Mouse (Mus musculus) kidney, postnatal 0 days (tissue): ENCODE measurements around the gene Bod1l. TPM values are rescaled to one million over a fixed set of nuclear protein-coding genes. Genes with fewer than 3 reads are reported as not detected.

Source experiments
- ATAC-seq: fragments of 200-750 bp; cut with Nextera tagmentation; replicated peaks from 2 replicates; pipeline ENCODE4 v1.8.0; 2017; ENCODE audit warnings: low read depth, moderate number of reproducible peaks, moderate TSS enrichment, moderate library complexity; ENCODE audit not compliant: low FRiP score
- DNase-seq: peaks from one replicate; pipeline ENCODE4 v3.0.0-alpha.2; 2016; ENCODE audit warnings: low spot score
- H3K27ac ChIP-seq: fragments of 300-500 bp; sonication (generic); 2 replicates; pipeline ENCODE4 v1.5.1; 2014; ENCODE audit warnings: mild to moderate bottlenecking
- H3K27me3 ChIP-seq: fragments of 300-500 bp; sonication (generic); 2 replicates; pipeline ENCODE4 v1.6.1; 2014; ENCODE audit warnings: low read length, mixed read lengths; ENCODE audit not compliant: insufficient read depth
- H3K36me3 ChIP-seq: fragments of 300-500 bp; sonication (generic); 2 replicates; pipeline ENCODE4 v1.6.1; 2014; ENCODE audit warnings: low read length, mixed read lengths; ENCODE audit not compliant: insufficient read depth
- H3K4me1 ChIP-seq: fragments of 300-500 bp; sonication (generic); replicated peaks from 2 replicates; pipeline ENCODE4 v1.6.1; 2014; ENCODE audit warnings: antibody characterized with exemption, low read length, mixed read lengths; ENCODE audit not compliant: insufficient read depth
- H3K4me2 ChIP-seq: fragments of 300-500 bp; sonication (generic); 2 replicates; pipeline ENCODE4 v1.6.1; 2014; ENCODE audit warnings: mild to moderate bottlenecking, low read length, moderate library complexity, mixed read lengths
- H3K4me3 ChIP-seq: fragments of 300-500 bp; sonication (generic); replicated peaks from 2 replicates; pipeline ENCODE4 v1.5.1; 2014; ENCODE audit warnings: low read depth, low read length
- H3K9ac ChIP-seq: fragments of 300-500 bp; sonication (generic); 2 replicates; pipeline ENCODE4 v1.6.1; 2014; ENCODE audit warnings: low read depth, low read length
- H3K9me3 ChIP-seq: fragments of 300-500 bp; sonication (generic); replicated peaks from 2 replicates; pipeline ENCODE4 v1.6.1; 2016; ENCODE audit warnings: low read length, inconsistent platforms, mixed read lengths
- CTCF ChIP-seq: IDR thresholded peaks from 2 replicates; pipeline ENCODE4 v1.5.1; 2016; ENCODE audit warnings: antibody characterized with exemption, low read depth, mild to moderate bottlenecking, moderate library complexity
- WGBS: fragments of 180-500 bp; shearing (Covaris S2); extraction: QIAGEN DNeasy Blood & Tissue Kit; methylation state at CpG from one replicate; pipeline ENCODE4 v1.1.7; 2014; 5-methylcytosine and 5-hydroxymethylcytosine counted together
- polyA plus RNA-seq: library from polyadenylated mRNA; unstranded; fragments of >200 nt; fragmentation: Nextera tagmentation; extraction: Ambion mirVana; gene quantifications from 2 replicates; pipeline ENCODE4 v1.2.1, GENCODE M21; 2015

Gene Bod1l
- 21.1 and 22.6 TPM in 2 replicates for polyA plus RNA-seq

DNA sequence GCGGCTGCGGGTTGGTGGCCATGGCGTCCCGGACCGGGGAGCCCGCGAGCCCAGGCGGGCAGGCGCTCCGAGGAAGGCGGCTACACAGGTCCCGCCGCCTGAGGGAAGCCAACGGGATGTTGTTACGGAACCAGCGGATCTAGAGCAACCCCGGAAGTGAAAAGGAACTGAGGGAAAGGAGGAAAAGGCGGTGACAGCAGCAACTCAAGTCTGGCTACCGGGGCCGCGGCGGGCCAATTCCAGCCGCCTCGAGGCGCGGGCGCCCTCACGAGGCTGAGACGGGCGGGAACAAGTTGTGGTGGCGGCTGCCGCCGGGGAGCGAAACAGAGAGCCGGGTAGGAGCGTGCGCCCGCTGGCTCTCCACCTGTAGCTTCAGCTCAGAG is at the start of gene Bod1l:
TSS of gene Bod1l (minus strand) at position 169 of the 383 bp plus-strand sequence.
- DNase-seq, result peak; percentile 98

GRCm38 (mm10) chr5:41893351-41893750 is 49.2 kb upstream of the Bod1l start:
- 72% methylated on average over 6 of the region's 6 CpGs for whole genome bisulfite sequencing
- H3K27me3 ChIP-seq, result no peaks in the 10 kb centered on the region

More for the DNA sequence above, at the start of gene Bod1l:
- Histone ChIP-seq H3K9me3 (no peaks in the 10 kb centered on the region), H3K4me3 (peak within 1 kb of the TSS; percentile 97), H3K27ac (peak within 1 kb of the TSS; percentile 82), H3K36me3 (no peaks in the 10 kb centered on the region), H3K27me3 (no peaks in the 10 kb centered on the region), H3K9ac (peak within 1 kb of the TSS; percentile 96), H3K4me2 (peak within 1 kb of the TSS; percentile 90), H3K4me1 (0 out of 2 replicates have a peak, but pooled peaks cover 5% of the 10 kb centered on the region)
- peak; percentile 72 for TF ChIP-seq CTCF
- WGBS, result under 1% methylated on average over 38 of the region's 38 CpGs
- ATAC-seq, result peak; percentile 96

DNA sequence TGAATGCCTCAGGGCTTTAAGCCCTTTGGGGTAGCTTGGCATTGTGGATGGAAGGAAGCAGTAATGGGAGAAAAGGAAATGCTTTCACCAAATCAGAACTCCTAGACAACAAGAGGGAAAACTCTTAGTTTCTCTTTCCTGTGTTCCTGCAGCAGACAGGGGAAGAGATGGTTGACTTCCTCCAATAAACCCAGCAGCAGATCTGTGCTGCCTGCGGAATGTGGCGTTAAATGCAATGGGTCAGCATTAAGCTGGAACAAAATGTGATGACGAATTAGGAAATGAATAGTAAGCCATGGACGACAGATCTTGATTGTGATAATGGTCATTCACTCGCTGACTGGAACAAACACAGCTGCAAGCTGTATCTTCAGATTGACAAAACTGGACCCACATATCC is 46.8 kb upstream of the Bod1l start:
- Histone ChIP-seq H3K9ac (no peak overlapping the region), H3K27me3 (no peaks in the 10 kb centered on the region), H3K27ac (no peak overlapping the region), H3K4me2 (no peak overlapping the region), H3K36me3 (no peaks in the 10 kb centered on the region), H3K4me1 (no peaks in the 10 kb centered on the region), H3K9me3 (no peaks in the 10 kb centered on the region), H3K4me3 (no peak overlapping the region)
- DNase-seq (no peak), ATAC-seq (no peak)
- WGBS, result 49% methylated on average over 5 of the region's 5 CpGs
- TF ChIP-seq CTCF, result no peak

More at GRCm38 (mm10) chr5:41893351-41893750, 49.2 kb upstream of the Bod1l start:
- TF ChIP-seq CTCF, result no peak
- ATAC-seq, result no peak
- Histone ChIP-seq H3K4me1 (no peaks in the 10 kb centered on the region), H3K4me3 (no peak overlapping the region), H3K9me3 (no peaks in the 10 kb centered on the region), H3K36me3 (no peaks in the 10 kb centered on the region), H3K9ac (no peak overlapping the region), H3K27ac (no peak overlapping the region), H3K4me2 (no peak overlapping the region)
- no peak for DNase-seq

DNA sequence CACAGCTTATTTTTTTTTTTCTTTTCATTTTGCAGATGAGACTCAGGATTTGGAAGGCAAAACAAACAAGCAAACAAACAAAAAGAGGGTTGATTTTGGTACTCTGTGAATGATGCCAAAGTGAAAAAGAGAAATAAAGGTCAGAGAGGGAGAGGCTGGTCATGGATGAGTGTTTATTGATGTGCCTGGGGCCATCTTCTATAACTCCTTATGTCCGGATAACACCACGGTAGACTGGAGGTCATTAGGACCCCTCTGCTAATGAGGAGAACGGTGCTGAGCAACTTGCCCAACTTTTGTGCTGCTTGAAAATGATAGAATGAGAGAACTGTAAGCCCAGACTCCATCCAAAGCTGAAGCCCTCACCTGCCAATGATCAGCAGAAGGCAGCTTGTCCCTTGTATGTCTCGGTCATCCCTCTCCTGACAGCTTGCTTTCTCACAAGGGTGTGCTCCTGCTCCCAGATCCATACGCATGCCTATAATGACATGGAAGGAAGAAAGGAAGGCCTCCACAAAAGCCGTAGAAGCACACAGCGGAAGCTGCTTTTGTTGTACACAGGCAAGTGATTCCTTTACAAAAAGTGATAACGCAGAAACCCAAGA is 45.2 kb upstream of the Bod1l start:
- Histone ChIP-seq H3K27me3 (no peaks in the 10 kb centered on the region), H3K9me3 (no peaks in the 10 kb centered on the region), H3K4me1 (no peaks in the 10 kb centered on the region), H3K36me3 (no peaks in the 10 kb centered on the region), H3K4me3 (no peak overlapping the region), H3K9ac (no peak overlapping the region), H3K27ac (no peak overlapping the region), H3K4me2 (no peak overlapping the region)
- DNase-seq, result no peak
- WGBS, result 72% methylated on average over 8 of the region's 8 CpGs
- ATAC-seq, result no peak
- TF ChIP-seq CTCF, result no peak

DNA sequence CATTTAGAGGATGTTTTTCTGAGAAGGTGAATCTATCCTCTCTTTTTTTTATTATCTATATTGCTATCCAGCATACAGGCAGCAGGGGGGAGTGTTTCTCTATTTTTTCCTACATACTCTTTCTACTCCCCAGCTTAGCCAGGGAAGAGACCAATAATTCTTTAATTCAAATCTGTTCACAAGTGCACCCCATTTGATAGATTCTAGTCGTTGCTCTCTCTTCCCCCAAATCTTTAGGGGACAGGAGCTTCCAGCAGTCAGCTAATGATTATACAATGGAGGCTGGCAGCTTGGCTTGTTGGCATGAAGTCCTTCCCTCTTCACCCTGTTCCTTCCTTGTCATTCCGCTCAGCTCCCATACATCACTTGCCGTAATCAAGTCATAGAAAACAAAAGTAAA is 44.7 kb upstream of the Bod1l start:
- 56% methylated on average over 3 of the region's 3 CpGs for WGBS
- DNase-seq, result peak; percentile 73
- H3K27ac ChIP-seq, result no peak overlapping the region

DNA sequence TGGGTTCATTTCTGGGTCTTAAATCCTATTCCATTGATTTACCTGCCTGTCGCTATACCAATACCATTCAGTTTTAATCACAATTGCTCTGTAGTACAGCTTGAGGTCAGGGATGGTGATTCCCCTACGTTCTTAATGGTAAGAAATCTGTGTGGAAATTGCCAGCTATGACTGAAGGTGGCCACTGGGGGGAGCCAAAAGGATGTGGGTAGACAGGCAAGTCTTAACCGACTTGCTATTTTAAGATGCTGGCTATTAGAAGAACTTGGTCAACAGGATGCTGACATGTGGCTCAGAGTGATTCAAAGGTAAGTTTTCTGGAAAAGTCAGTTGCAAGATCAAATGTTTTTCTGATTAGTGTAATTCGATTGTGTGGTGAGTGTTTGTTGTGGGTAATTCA is 43.6 kb upstream of the Bod1l start:
- peak; percentile 82 for TF ChIP-seq CTCF

More for the DNA sequence above, 44.7 kb upstream of the Bod1l start:
- no peaks in the 10 kb centered on the region for H3K36me3 ChIP-seq
- H3K9me3 ChIP-seq, result no peaks in the 10 kb centered on the region
- no peaks in the 10 kb centered on the region for H3K27me3 ChIP-seq
- H3K4me2 ChIP-seq, result no peak overlapping the region
- TF ChIP-seq CTCF, result peak; percentile 65
- H3K4me3 ChIP-seq, result no peak overlapping the region
- no peaks in the 10 kb centered on the region for H3K4me1 ChIP-seq
- no peak overlapping the region for H3K9ac ChIP-seq
- ATAC-seq, result no peak

More for the DNA sequence above, 43.6 kb upstream of the Bod1l start:
- DNase-seq (peak; percentile 79), ATAC-seq (no peak)
- no peaks in the 10 kb centered on the region for H3K9me3 ChIP-seq
- no peaks in the 10 kb centered on the region for H3K4me1 ChIP-seq
- 11% methylated on average over 4 of the region's 4 CpGs for WGBS
- H3K27me3 ChIP-seq, result no peaks in the 10 kb centered on the region
- no peak overlapping the region for H3K4me3 ChIP-seq
- no peak overlapping the region for H3K9ac ChIP-seq
- no peak overlapping the region for H3K4me2 ChIP-seq
- H3K27ac ChIP-seq, result no peak overlapping the region
- H3K36me3 ChIP-seq, result no peaks in the 10 kb centered on the region
